Mouse (Mus musculus) right cerebral cortex, postnatal 25 days (tissue): ENCODE measurements around the gene Ube2h.
A peak's percentile ranks its signal among the peaks of the same experiment; 100 is the strongest.
"Not testable (repeated sequence)": the region's sequence is repeated elsewhere in the genome, so short reads cannot be mapped to it uniquely, and the experiment has no call there.

Source experiments
- DNase-seq: peaks from one replicate; pipeline ENCODE4 v3.0.0; 2022

The Ube2h gene

GRCm38 (mm10) chr6:30242928-30243327 is 61.4 kb downstream of the Ube2h start:
- DNase-seq = no peak

GRCm38 (mm10) chr6:30240105-30240504 is 64.2 kb downstream of the Ube2h start:
- no peak for DNase-seq

GRCm38 (mm10) chr6:30239207-30239606 is 65.1 kb downstream of the Ube2h start:
- no peak for DNase-seq

- DNase-seq = no peak
These were observed 66.3 kb downstream of the Ube2h start for GRCm38 (mm10) chr6:30238079-30238478.

GRCm38 (mm10) chr6:30236564-30236963 is 67.8 kb downstream of the Ube2h start:
- DNase-seq = no peak

- DNase-seq = no peak
These were observed 72.5 kb downstream of the Ube2h start for GRCm38 (mm10) chr6:30231758-30232293.

- no peak for DNase-seq
These were observed 74.1 kb downstream of the Ube2h start for GRCm38 (mm10) chr6:30230246-30230645.

- no peak for DNase-seq
These were observed 75.4 kb downstream of the Ube2h start for GRCm38 (mm10) chr6:30228921-30229320.

GRCm38 (mm10) chr6:30228353-30228752 is 76.0 kb downstream of the Ube2h start:
- DNase-seq = no peak

- DNase-seq = no peak
These were observed 77.2 kb downstream of the Ube2h start for GRCm38 (mm10) chr6:30226971-30227700.

- DNase-seq = no peak
These were observed 79.6 kb downstream of the Ube2h start for GRCm38 (mm10) chr6:30224693-30225092.

- no peak for DNase-seq
These were observed 82.0 kb downstream of the Ube2h start for GRCm38 (mm10) chr6:30222321-30222720.

GRCm38 (mm10) chr6:30217581-30217980 is 86.8 kb downstream of the Ube2h start:
- DNase-seq = no peak

GRCm38 (mm10) chr6:30212468-30212867 is 91.9 kb downstream of the Ube2h start:
- no peak for DNase-seq

- no peak for DNase-seq
These were observed 92.5 kb downstream of the Ube2h start for GRCm38 (mm10) chr6:30211641-30212455.

GRCm38 (mm10) chr6:30210788-30211187 is 93.6 kb downstream of the Ube2h start:
- DNase-seq = peak; percentile 58

GRCm38 (mm10) chr6:30208844-30209243 is 95.5 kb downstream of the Ube2h start:
- no peak for DNase-seq

GRCm38 (mm10) chr6:30205587-30206202 is 98.6 kb downstream of the Ube2h start:
- DNase-seq = peak; percentile 71

- DNase-seq = not testable (repeated sequence)
These were observed 99.2 kb downstream of the Ube2h start for GRCm38 (mm10) chr6:30205180-30205538.

- DNase-seq = no peak
These were observed 99.8 kb downstream of the Ube2h start for GRCm38 (mm10) chr6:30204383-30205179.

GRCm38 (mm10) chr6:30196143-30196542 is 108.2 kb downstream of the Ube2h start:
- no peak for DNase-seq

GRCm38 (mm10) chr6:30195656-30196055 is 108.7 kb downstream of the Ube2h start:
- no peak for DNase-seq

- DNase-seq = no peak
These were observed 120.7 kb downstream of the Ube2h start for GRCm38 (mm10) chr6:30183624-30184023.
